Mouse (Mus musculus) liver (tissue): ENCODE results near the gene Ceacam2.
"Not testable (repeated sequence)": the region's sequence is repeated elsewhere in the genome, so short reads cannot be mapped to it uniquely, and the experiment has no call there.

Experiments used
- DNase-seq: peaks from one replicate; pipeline ENCODE4 v3.0.0-alpha.2; 2020; ENCODE audit warnings: mixed read lengths

The Ceacam2 gene

DNA sequence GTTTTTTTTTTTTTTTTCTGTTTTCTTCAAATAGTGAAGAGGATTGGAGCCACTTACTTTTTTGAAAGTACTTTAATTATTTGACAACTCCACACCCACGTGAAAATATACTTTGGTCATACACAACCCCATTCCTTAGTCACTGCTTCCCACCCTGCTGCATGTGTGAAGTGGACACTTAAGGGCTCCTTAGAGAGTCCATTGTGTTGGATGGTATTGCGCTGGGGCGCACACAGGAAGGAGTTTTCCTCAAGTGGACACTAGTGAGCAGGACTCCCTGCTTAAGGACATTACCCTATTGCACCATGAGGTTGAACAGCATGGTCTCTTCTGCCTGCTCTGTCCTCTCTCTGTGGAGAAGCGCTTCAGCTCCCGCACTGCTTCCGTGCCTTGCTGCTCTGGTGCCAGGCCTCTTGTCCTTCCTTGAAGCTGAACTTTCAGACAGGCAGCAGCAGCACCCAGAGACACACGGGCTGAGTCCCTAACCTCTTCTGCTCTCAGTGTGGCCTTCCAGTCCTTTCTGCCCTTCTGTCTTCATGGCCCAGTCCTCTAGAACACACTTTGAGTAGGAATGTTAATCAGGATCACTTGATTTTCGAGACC is 56.4 kb downstream of the Ceacam2 start:
- no peak for DNase-seq

DNA sequence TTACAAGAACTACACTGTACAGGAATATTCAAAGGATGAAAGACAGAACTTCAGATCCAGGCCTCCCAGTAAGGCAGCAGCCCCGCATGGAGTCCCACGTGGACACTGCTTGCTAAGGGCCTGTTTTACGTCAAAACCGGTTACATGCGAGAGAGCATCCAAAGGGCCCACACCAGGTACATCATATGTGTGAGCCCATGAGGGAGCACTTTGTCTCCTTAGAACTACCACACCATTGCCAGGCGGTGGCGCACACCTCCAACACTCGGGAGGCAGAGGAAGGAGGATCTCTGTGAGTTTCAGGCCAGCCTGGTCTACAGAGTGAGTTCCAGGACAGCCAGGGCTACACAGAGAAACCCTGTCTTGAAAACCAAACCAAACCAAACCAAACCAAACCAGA is 58.9 kb downstream of the Ceacam2 start:
- peak; percentile 21 for DNase-seq

DNA sequence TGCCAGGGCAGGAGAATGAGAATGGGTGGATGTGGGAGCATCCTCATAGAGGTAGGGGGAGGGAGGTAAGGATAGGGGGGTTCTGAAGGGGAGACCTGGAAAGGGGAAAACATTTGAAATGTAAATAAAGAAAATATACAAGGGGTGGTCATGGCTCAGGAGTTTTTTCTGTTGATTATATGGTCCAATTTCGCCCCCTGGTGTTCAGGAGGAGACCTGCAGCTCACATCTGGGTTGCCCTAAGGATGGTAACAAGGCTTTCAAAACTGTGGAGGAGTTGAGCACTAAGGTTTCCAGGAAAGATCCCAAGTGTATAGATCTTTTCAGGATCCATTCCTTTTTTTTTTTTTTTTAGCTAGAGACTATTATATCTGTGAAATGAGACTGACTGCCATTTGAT is 60.2 kb downstream of the Ceacam2 start:
- peak; percentile 15 for DNase-seq

DNA sequence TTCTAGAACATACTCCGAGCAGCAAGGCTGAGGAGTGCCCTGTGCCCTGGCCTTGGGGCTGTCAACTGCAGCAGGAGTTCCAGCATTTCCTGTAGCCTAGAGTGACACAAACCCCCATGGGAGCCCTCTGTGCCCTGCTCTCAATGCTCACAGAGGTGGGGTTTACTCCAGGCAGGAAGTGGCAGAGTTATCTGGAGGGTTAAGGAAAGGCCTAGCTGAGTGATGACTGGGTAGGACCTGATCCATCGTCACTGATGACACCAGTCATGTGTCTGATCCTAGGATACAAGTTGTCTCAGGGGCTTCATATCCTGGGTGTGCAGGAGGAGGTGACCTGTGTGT is 61.9 kb downstream of the Ceacam2 start:
- not testable (repeated sequence) for DNase-seq

DNA sequence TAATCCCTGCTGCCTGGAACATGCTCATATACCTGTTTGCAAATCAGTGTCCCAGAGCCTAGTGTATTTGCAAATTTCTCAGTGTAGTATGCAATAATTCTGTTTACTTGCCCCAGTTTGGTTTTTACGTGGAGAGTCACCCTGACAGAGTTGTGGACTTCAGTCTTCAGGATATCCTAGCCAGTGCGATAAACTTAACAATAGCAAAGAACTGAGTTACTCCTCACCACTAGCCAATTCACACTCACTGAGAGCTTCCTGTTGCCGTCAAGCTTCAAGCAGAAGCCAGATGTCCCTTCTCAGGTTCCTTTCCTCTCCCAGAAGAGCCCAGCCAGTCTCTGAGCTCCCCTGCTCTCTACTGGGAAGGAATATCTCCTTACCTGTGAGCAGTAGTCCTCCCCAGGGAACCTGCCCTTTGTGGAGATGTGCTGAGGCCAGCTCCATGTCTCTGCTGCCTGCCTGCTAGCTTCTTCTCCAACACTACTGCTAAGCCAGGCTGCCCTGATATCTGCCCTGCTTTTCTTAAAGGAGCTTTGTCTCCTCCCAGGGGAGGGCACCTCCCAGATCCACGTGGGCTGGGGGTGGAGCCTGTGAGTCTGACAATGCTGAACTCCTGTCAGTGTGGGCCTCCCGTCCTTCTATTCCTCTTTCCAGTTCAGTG is 62.4 kb downstream of the Ceacam2 start, which contains the start of gene Ceacam1:
Ceacam1 (minus strand) TSS at position 513 of the 661 bp plus-strand sequence.
- peak; percentile 64 for DNase-seq

DNA sequence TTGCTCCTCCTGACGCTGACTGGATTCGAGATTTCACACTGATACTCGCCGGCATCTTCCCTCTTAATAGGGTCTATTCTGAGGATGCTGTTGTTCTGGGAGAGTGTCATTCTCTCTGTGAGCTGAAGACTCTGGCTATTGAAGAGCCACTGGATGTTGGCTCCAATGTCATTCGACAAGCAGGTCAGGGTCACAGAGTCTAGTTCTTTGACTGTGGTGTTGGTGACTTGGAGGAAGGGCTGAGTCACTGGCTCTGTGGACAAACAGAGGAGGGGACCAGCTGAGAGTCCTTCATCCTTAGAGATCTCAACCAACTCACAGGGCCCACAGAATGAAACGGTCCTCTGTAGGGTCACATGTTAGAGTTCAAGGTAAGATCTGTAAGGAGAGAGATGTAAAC is 67.8 kb downstream of the Ceacam2 start:
- not testable (repeated sequence) for DNase-seq
